Mouse (Mus musculus) forebrain, embryonic 12.5 days (tissue): ENCODE results near the gene Ercc6l. TPM values are rescaled to one million over a fixed set of nuclear protein-coding genes. Genes with fewer than 3 reads are reported as not detected.
A peak's percentile ranks its signal among the peaks of the same experiment; 100 is the strongest.

Experiments used
- ATAC-seq: fragments of 200-750 bp; cut with Nextera tagmentation; 2 replicates; pipeline ENCODE4 v1.8.0; 2017; ENCODE audit warnings: moderate TSS enrichment; ENCODE audit not compliant: low FRiP score
- H3K27ac ChIP-seq: fragments of 300-500 bp; sonication (generic); 2 replicates; pipeline ENCODE4 v1.5.1; 2016; ENCODE audit warnings: mild to moderate bottlenecking
- H3K27me3 ChIP-seq: fragments of 300-500 bp; sonication (generic); 2 replicates; pipeline ENCODE4 v1.6.1; 2016; ENCODE audit warnings: mild to moderate bottlenecking
- H3K36me3 ChIP-seq: fragments of 300-500 bp; sonication (generic); replicated peaks from 2 replicates; pipeline ENCODE4 v1.6.1; 2016; ENCODE audit warnings: mild to moderate bottlenecking
- H3K4me1 ChIP-seq: fragments of 300-500 bp; sonication (generic); 2 replicates; pipeline ENCODE4 v1.6.1; 2016
- H3K4me2 ChIP-seq: fragments of 300-500 bp; sonication (generic); 2 replicates; pipeline ENCODE4 v1.6.1; 2016; ENCODE audit warnings: mild to moderate bottlenecking, moderate library complexity
- H3K4me3 ChIP-seq: fragments of 300-500 bp; sonication (generic); replicated peaks from 2 replicates; pipeline ENCODE4 v1.5.1; 2016; ENCODE audit warnings: mild to moderate bottlenecking
- H3K9ac ChIP-seq: fragments of 300-500 bp; sonication (generic); 2 replicates; pipeline ENCODE4 v1.6.1; 2016; ENCODE audit warnings: mild to moderate bottlenecking
- H3K9me3 ChIP-seq: fragments of 300-500 bp; sonication (generic); 2 replicates; pipeline ENCODE4 v1.6.1; 2016
- WGBS: fragments of 180-500 bp; shearing (Covaris S2); methylation state at CpG from one replicate; pipeline ENCODE4 v1.1.7; 2016; 5-methylcytosine and 5-hydroxymethylcytosine counted together
- polyA plus RNA-seq: library from polyadenylated mRNA; unstranded; fragments of >200 nt; fragmentation: Nextera tagmentation; extraction: Ambion mirVana; gene quantifications from 2 replicates; pipeline ENCODE4 v1.2.1, GENCODE M21; 2016

Ercc6l gene
- 17.9 and 18.5 TPM in 2 replicates for polyA plus RNA-seq

DNA sequence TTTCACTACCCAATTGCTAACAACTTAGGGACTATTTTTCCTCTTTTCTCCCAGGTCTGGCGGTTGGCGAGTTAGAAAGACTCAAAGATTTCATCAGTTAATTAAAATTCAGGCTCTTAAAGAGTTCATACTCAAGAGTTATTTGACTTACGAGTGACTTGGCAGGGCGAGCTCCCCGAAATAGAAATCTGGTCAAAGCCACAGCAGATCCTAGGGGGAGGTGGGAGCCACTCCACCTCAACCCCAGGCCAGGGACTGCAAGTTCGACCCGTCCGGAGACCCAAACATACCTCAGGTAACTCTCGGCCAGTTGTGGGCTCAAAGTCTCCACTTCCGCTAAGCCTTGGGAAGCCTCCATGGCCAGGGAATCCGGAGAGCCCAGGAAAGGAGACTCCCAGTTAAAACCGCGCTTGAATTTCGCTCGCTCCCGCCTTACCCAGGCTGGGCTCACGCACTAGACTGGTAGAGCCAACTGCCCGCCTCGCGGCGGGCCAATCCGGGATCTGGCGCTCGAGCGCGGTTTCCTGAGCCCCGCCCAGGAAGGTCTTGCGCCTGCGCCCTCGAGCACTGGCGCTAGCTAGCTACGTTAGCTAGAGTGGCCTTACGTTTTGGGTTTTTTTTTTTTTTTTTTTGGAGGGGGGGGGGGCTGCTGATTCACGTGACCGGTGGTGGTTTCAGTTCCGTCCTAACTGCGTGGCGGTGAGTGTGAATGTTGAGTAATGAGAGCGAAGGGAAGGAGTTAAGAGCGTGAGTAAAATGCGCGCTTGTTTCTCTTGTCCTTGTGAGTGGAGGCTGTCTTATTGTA, at the start of gene Ercc6l:
TSS of gene Ercc6l (minus strand) at position 474 of the 805 bp plus-strand sequence.
- peak within 1 kb of the TSS; percentile 69; the same call in 1 of the 2 replicates for H3K27ac ChIP-seq
- peak within 1 kb of the TSS; percentile 50 for H3K4me3 ChIP-seq
- 0 out of 2 replicates have a peak, but pooled peaks cover 2% of the 10 kb centered on the region for H3K4me1 ChIP-seq
- H3K27me3 ChIP-seq, result no peaks in the 10 kb centered on the region
- peak; percentile 99 for ATAC-seq
- peak within 1 kb of the TSS; percentile 56 for H3K9ac ChIP-seq
- H3K36me3 ChIP-seq, result no peaks in the 10 kb centered on the region
- peak within 1 kb of the TSS; percentile 49 for H3K4me2 ChIP-seq
- 21% methylated on average over 41 of the region's 42 CpGs for WGBS
- no peaks in the 10 kb centered on the region for H3K9me3 ChIP-seq

DNA sequence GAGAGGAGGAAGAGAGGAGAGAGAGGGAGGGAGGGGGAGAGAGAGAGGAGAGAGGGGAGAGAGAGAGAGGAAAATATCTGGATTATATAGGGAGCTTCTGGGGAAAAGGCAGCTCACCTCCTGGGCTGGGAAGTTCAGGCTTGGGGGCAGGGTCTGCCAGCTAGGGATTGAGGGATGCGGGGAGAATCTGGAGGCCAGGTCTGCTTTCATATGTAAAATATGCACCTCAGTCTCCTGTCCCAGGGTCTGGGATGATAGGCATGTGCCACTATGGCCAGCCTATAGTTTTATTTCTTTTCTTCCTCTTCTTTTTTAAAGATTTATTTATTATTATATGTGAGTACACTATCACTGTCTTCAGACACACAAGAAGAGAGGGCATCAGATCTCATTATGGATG, 33.9 kb upstream of the Ercc6l start:
- no peaks in the 10 kb centered on the region for H3K9me3 ChIP-seq
- no peak overlapping the region for H3K9ac ChIP-seq
- peaks cover 14% of the 10 kb centered on the region for H3K4me1 ChIP-seq
- no peak for ATAC-seq
- no peak overlapping the region for H3K4me3 ChIP-seq
- 54% methylated on average over 1 of the region's 1 CpGs for WGBS
- no peak overlapping the region for H3K27ac ChIP-seq
- no peak overlapping the region for H3K4me2 ChIP-seq
- H3K27me3 ChIP-seq, result peaks cover 5% of the 10 kb centered on the region; the same call in 1 of the 2 replicates
- H3K36me3 ChIP-seq, result peaks cover 3% of the 10 kb centered on the region; the same call in 1 of the 2 replicates

DNA sequence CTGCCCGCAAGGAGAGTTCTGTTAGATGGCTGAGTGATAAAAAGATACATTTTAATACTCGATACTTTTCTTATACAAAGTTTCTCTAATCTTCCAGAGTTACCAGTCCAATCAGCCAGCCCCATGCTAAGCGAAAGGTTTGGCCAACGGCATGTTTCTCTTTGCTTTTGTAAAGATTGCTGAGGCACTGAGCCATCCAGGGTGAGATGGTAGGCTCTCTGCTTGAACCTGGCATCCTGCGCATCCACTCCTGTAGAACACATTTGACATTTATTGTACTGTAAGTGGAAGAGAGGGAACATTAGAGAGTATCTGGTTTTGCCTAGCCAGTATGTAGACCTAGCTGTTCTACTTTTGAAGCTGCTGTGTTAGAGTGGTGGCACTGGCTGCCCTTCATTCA, 32.7 kb upstream of the Ercc6l start:
- Histone ChIP-seq H3K27me3 (0 out of 2 replicates have a peak, but pooled peaks cover 5% of the 10 kb centered on the region), H3K4me2 (peak overlapping the region; percentile 59; the same call in 1 of the 2 replicates), H3K36me3 (peaks cover 10% of the 10 kb centered on the region), H3K4me3 (no peak overlapping the region), H3K9me3 (no peaks in the 10 kb centered on the region), H3K27ac (no peak overlapping the region), H3K4me1 (peaks cover 16% of the 10 kb centered on the region), H3K9ac (no peak overlapping the region)
- ATAC-seq, result peak; percentile 5; the same call in 1 of the 2 replicates
- WGBS, result 42% methylated on average over 5 of the region's 5 CpGs

DNA sequence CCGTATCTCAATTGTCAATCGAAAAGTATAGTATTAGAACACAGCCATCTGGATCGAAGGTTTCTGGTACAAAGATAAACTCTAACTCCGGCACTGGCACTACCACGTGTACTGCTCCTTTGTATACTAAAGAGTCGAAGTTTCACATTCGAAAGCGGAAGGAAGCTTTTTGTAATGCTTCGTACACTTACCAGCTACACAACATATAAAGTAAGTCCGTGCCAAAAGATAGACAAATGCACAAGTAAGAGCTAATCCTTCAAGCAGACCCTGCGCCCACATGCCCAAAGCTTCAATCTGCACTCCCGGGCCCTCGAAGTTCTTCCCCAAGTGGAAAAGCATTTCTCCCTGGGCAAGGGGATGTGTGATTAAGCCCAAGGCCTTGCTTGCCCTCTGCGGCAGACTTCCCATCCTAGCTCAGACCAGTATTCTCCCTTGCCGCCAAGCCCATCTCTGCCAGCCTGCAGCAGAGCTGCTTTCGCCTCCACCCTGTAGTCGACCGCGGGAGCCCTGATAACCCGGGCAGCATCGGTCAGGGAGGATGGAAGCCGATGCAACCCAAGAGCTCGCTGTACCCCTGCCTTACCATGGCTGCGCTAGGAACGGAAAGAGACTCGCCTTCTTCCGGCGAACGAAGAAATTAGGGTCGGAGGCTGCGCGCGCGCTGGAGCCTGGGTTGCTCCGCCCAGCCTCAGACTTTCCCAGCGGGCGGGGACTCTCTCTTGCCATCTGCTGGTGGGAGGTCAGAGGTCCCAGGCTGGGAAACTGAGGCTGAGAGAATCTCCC, 32.0 kb upstream of the Ercc6l start, which contains the start of gene Rps4x:
TSS of gene Rps4x (minus strand) at position 683 of the 786 bp plus-strand sequence.
- ATAC-seq, result peak; percentile 93
- H3K9me3 ChIP-seq, result no peaks in the 10 kb centered on the region
- peak within 1 kb of the TSS; percentile 59 for H3K4me2 ChIP-seq
- peak within 1 kb of the TSS; percentile 52 for H3K4me3 ChIP-seq
- peaks cover 16% of the 10 kb centered on the region for H3K4me1 ChIP-seq
- H3K27ac ChIP-seq, result peak within 1 kb of the TSS; percentile 88
- 0 out of 2 replicates have a peak, but pooled peaks cover 5% of the 10 kb centered on the region for H3K27me3 ChIP-seq
- peaks cover 10% of the 10 kb centered on the region for H3K36me3 ChIP-seq
- 17% methylated on average over 37 of the region's 37 CpGs for WGBS
- peak within 1 kb of the TSS; percentile 68 for H3K9ac ChIP-seq

DNA sequence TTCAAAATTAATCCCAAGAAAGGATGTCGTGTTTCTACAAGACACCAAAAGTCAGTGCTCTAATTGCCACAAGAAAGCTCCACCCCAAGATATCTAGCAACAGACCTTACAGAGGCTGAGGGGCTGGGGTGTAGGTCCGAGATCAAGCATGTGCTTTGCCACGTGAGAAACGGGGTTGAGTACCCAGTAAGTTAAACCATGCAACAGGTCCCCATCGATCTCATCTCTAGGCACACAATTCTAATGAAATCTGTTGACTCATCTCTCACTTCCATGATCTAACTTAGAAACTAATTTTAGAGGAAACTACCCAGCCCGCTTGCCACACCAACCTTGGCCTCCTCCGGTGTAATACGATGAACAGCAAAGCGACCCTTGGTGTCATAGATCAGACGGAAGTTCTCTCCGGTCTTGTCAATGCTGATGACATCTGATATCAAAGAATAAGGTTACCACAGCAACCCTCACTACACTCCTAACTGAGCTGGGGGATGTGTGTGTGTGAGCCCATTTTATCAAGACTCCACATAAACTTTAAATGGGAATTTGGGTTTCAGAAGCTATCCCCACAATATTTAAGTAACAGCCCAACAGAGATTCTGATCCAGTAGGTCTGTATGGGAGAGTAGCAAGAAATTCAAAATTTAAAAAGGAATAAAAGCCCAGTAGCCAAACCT, 30.3 kb upstream of the Ercc6l start:
- peaks cover 16% of the 10 kb centered on the region for H3K4me1 ChIP-seq
- no peaks in the 10 kb centered on the region for H3K9me3 ChIP-seq
- no peak overlapping the region for H3K27ac ChIP-seq
- whole genome bisulfite sequencing, result 47% methylated on average over 11 of the region's 11 CpGs
- no peak for ATAC-seq
- peaks cover 10% of the 10 kb centered on the region for H3K36me3 ChIP-seq
- 0 out of 2 replicates have a peak, but pooled peaks cover 5% of the 10 kb centered on the region for H3K27me3 ChIP-seq
- H3K4me3 ChIP-seq, result peak overlapping the region; percentile 52
- peak overlapping the region; percentile 68 for H3K9ac ChIP-seq
- peak overlapping the region; percentile 59 for H3K4me2 ChIP-seq

DNA sequence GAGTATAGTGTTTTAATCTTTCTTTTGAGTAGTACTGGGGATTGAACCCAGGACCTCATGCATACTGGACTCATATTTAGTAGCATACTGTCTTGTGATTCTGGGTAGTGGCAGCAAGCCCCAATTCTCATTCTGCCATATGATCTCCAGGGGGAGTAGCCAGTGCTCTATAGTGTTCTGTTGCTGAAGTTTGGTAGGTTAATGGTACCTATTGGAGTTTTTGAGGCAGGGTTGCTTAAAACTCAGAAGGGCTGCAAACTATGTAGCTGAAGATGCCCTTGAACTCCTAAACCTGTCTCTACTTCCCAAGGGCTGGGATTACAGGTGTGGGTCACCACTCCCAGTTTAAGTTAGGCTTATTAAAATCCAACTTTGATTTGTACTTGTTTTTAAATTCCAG, 25.7 kb upstream of the Ercc6l start:
- Histone ChIP-seq H3K4me3 (no peak overlapping the region), H3K27ac (no peak overlapping the region), H3K36me3 (peaks cover 10% of the 10 kb centered on the region), H3K9me3 (no peaks in the 10 kb centered on the region), H3K4me2 (no peak overlapping the region), H3K9ac (no peak overlapping the region), H3K4me1 (peaks cover 14% of the 10 kb centered on the region), H3K27me3 (peaks cover 7% of the 10 kb centered on the region; the same call in 1 of the 2 replicates)
- no peak for ATAC-seq

DNA sequence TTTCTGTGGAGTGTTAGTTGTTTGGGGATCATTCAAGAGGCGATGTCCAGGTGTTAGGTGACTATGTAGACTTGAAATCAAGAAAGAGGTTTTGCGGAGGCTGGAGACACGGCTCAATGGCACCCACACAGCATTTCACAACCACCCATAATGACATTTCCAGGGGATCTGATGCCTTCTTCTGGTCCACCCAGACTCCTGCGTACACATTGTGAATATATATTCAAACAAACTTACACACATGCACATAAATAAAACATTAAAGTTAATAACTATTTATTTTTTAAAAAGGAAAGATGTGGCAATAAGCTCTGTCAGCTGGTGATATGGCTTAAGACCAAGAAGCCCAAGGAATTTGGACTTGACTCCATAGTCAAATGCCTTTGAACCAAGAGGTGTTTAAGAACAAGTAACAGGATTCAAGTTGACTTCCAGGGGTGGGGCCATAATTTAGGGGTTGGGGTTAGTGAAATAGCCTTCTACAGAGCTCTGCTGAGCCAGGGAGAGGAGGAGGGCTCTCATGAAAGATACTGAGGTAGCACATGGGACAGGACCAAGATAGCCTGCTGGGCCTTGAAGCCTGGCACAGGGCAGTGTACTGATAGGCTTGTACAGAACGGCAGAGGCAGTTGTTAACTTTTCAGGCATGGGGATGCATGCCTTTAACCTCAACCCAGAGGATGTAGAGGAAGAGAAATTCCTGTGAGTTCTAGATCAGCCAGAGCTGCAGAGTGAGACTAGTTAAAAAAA, 18.8 kb upstream of the Ercc6l start:
- Histone ChIP-seq H3K9me3 (no peaks in the 10 kb centered on the region), H3K4me1 (no peaks in the 10 kb centered on the region), H3K27me3 (0 out of 2 replicates have a peak, but pooled peaks cover 5% of the 10 kb centered on the region), H3K27ac (no peak overlapping the region), H3K36me3 (no peaks in the 10 kb centered on the region), H3K9ac (no peak overlapping the region), H3K4me2 (no peak overlapping the region), H3K4me3 (no peak overlapping the region)
- WGBS, result 87% methylated on average over 5 of the region's 5 CpGs
- ATAC-seq, result no peak

DNA sequence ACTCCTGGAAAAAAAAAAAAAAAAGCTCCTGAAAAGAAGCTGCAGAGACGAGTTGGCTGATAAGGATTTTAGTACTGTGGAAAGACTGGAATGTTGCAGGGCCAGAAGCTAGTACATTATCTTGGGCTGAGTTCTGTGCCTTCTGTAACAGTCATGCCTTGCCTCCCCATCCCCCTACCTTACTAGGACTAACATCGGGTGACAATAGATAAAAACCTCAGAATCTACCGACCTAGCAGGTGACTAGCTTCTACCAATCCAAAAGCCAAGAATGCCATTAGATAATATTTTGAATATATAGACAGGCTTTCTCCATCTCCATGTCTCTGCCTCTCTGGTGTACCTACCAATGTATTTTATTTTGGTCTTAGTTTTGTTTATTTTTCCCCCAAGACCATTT, 14.0 kb upstream of the Ercc6l start:
- Histone ChIP-seq H3K4me1 (no peaks in the 10 kb centered on the region; the same call in 1 of the 2 replicates), H3K9ac (no peak overlapping the region), H3K27me3 (0 out of 2 replicates have a peak, but pooled peaks cover 5% of the 10 kb centered on the region), H3K36me3 (no peaks in the 10 kb centered on the region), H3K4me3 (no peak overlapping the region), H3K9me3 (no peaks in the 10 kb centered on the region), H3K27ac (no peak overlapping the region), H3K4me2 (no peak overlapping the region)
- WGBS, result 81% methylated on average over 3 of the region's 3 CpGs
- no peak for ATAC-seq

DNA sequence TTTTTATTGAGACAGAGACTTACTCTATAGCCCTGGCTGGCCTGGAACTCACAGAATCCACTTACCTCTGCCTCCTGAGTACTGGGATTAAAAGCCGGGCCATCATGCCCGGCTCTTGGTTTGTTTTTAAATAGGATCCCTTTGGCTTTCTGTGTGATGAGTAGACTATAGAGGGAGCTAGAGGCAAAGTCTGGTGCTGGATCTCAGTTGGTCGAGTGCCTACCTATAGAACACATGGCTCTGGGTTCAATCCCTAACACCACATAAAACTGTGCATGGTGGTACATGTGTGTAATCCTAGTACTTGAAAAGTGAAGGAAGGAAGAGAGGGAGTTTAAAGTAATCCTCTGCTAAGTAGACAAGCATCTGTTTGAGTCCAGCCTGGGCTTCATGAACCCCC, 13.2 kb upstream of the Ercc6l start:
- WGBS, result 46% methylated on average over 3 of the region's 3 CpGs
- Histone ChIP-seq H3K27me3 (0 out of 2 replicates have a peak, but pooled peaks cover 5% of the 10 kb centered on the region), H3K9me3 (no peaks in the 10 kb centered on the region), H3K36me3 (no peaks in the 10 kb centered on the region), H3K27ac (no peak overlapping the region), H3K9ac (no peak overlapping the region), H3K4me1 (no peaks in the 10 kb centered on the region; the same call in 1 of the 2 replicates), H3K4me3 (no peak overlapping the region), H3K4me2 (no peak overlapping the region)
- ATAC-seq, result no peak

DNA sequence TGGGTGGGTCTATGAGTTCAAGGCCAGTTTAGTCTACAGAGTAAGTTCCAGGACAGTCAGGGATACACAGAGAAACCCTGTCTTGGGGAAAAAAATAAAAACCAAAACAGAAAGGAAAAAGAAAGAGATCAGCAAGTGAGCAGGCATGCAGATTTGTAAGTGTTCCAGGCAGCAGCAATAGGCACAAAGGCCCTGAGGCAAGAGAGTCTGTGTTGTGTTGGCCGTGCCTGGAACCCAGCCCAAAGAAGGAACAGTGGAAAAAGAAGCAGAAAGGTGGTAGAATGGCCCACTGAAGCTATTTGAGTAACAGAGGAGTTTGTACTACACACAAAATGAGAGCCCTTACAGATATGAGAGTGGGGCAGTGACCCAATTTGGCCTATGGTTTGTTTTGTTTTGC, 12.8 kb upstream of the Ercc6l start:
- H3K36me3 ChIP-seq, result no peaks in the 10 kb centered on the region
- no peak for ATAC-seq
- no peak overlapping the region for H3K9ac ChIP-seq
- H3K4me1 ChIP-seq, result no peaks in the 10 kb centered on the region; the same call in 1 of the 2 replicates
- no peak overlapping the region for H3K27ac ChIP-seq
- H3K4me3 ChIP-seq, result no peak overlapping the region
- 46% methylated on average over 1 of the region's 1 CpGs for WGBS
- no peak overlapping the region for H3K4me2 ChIP-seq
- H3K27me3 ChIP-seq, result 0 out of 2 replicates have a peak, but pooled peaks cover 5% of the 10 kb centered on the region
- no peaks in the 10 kb centered on the region for H3K9me3 ChIP-seq

DNA sequence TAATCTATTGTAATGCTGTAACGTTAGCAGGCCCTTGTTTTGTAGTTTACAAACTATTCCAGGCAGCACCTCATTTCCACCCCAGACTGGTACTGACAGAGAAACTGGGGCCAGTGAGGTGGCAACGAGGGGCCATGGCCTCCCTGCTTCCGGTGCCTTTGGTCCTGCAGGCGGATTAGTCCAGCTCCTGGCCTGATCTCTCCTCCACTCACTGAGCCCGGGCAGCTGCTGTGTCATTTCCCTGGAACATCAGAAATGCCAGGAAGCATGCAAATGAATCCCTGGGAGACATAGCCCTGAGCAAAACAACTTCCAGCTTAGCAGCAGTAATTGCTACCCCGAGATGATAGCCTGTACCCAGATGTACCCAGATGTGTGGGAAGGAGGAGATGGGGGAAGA, 10.1 kb upstream of the Ercc6l start:
- Histone ChIP-seq H3K27ac (peak overlapping the region; percentile 21), H3K27me3 (0 out of 2 replicates have a peak, but pooled peaks cover 5% of the 10 kb centered on the region), H3K36me3 (no peaks in the 10 kb centered on the region), H3K4me3 (no peak overlapping the region), H3K4me2 (no peak overlapping the region), H3K9ac (no peak overlapping the region), H3K9me3 (no peaks in the 10 kb centered on the region), H3K4me1 (no peaks in the 10 kb centered on the region; the same call in 1 of the 2 replicates)
- no peak for ATAC-seq
- WGBS, result 30% methylated on average over 6 of the region's 6 CpGs
